ENCODE assay signal across 27 mouse cellular contexts in the genomic region with DNA sequence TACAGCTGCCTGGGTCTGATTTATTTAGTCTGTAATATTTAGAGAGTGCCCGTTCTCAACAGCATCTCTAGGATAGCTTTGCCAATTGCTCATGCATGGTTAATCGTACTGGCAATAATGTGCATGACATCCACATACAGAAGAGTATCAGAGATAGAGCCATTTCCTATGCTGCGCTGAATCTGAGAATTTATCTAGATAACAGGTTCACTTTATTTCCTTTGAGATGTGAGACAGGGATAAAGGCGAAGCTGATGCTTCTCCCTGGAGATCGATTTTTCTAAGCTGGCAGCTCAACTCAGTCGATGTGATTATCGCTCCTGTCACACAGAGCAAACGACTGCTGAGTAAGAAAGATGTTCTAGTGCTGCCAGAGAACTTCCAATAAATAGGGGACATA.
DNase-seq lines count a peak whose midpoint lies in the region; ATAC-seq lines count a peak whose summit lies in the region.
"Had no signal": no experiment of that assay in that cellular context is flagged by ENCODE, and none has a peak within 500 bp of the region (broad histone marks: within the 10 kb centered on the region; RNA-seq: fewer than 3 reads in every experiment).

No protein-coding gene starts in this region.

- no peaks in the 10 kb centered on the region for H3K9me3 ChIP-seq in forebrain, embryonic 14.5 days (replicated peaks; ENCODE audit: control insufficient read depth, low read length)
- H3K9me3 ChIP-seq in forebrain, embryonic 13.5 days (replicated peaks): no peaks in the 10 kb centered on the region
- no peaks in the 10 kb centered on the region for H3K9me3 ChIP-seq in midbrain, embryonic 14.5 days (ENCODE audit: control insufficient read depth, low read length)
- H3K9me3 ChIP-seq in midbrain, embryonic 10.5 days (replicated peaks): no peaks in the 10 kb centered on the region
- no peaks in the 10 kb centered on the region for H3K9me3 ChIP-seq in hindbrain, embryonic 16.5 days (ENCODE audit: control insufficient read depth, low read length)
- no peaks in the 10 kb centered on the region for H3K9me3 ChIP-seq in neural tube, embryonic 15.5 days (replicated peaks)
- H3K9me3 ChIP-seq: limb, embryonic 10.5 days; limb, embryonic 15.5 days; liver, embryonic 13.5 days had no signal

- no peaks in the 10 kb centered on the region for H3K27me3 ChIP-seq in forebrain, embryonic 14.5 days (replicated peaks; ENCODE audit: control insufficient read depth, insufficient read depth, low read length)
- H3K27me3 ChIP-seq in forebrain, embryonic 13.5 days: no peaks in the 10 kb centered on the region
- H3K27me3 ChIP-seq in midbrain, embryonic 14.5 days (ENCODE audit: control insufficient read depth, insufficient read depth, low read length): no peaks in the 10 kb centered on the region
- no peaks in the 10 kb centered on the region for H3K27me3 ChIP-seq in midbrain, embryonic 10.5 days (ENCODE audit: low read depth, poor library complexity, severe bottlenecking)
- H3K27me3 ChIP-seq in hindbrain, embryonic 16.5 days (replicated peaks; ENCODE audit: control insufficient read depth, insufficient read depth, low read length): no peaks in the 10 kb centered on the region
- H3K27me3 ChIP-seq in neural tube, embryonic 15.5 days (replicated peaks): no peaks in the 10 kb centered on the region
- H3K27me3 ChIP-seq: limb, embryonic 15.5 days; liver, embryonic 13.5 days; megakaryocyte, embryonic 14.5 days had no signal

- H3K9ac ChIP-seq in forebrain, embryonic 14.5 days (ENCODE audit: low read length): no peak overlapping the region
- no peak overlapping the region for H3K9ac ChIP-seq in forebrain, embryonic 13.5 days
- H3K9ac ChIP-seq in midbrain, embryonic 14.5 days (replicated peaks; ENCODE audit: low read length): no peak overlapping the region
- H3K9ac ChIP-seq in hindbrain, embryonic 16.5 days (ENCODE audit: low read depth, low read length): no peak overlapping the region
- no peak overlapping the region for H3K9ac ChIP-seq in neural tube, embryonic 15.5 days (replicated peaks)
- H3K9ac ChIP-seq: limb, embryonic 15.5 days; liver, embryonic 13.5 days had no signal

- DNase-seq in forebrain, embryonic 14.5 days (ENCODE audit: low spot score): peak; percentile 3
- peak; percentile 22 for DNase-seq in midbrain, embryonic 14.5 days
- no peak for DNase-seq in midbrain, embryonic 10.5 days (ENCODE audit: low spot score)
- DNase-seq in ovary, postnatal 36 days (ENCODE audit: low spot score): no peak
- DNase-seq in Muller cell, postnatal 12 days (ENCODE audit: inconsistent ontology term): no peak
- DNase-seq: adrenal gland, postnatal 25 days; cerebellum, adult 9-10 months; gastrocnemius, postnatal 14 days; heart, postnatal 14 days; kidney, adult 8-10 months; kidney, postnatal 4 days; layer of hippocampus, postnatal 36 days; liver, embryonic 13.5 days; lung, adult 18-20 months; lung, postnatal 4 days; right cerebral cortex, postnatal 4 days; thymus, postnatal 4 days had no signal

- ATAC-seq in forebrain, embryonic 14.5 days: no peak
- no peak for ATAC-seq in forebrain, embryonic 13.5 days
- ATAC-seq in midbrain, embryonic 14.5 days (ENCODE audit: low FRiP score, low TSS enrichment): no peak
- peak; percentile 84 for ATAC-seq in hindbrain, embryonic 16.5 days
- ATAC-seq in neural tube, embryonic 15.5 days (ENCODE audit: low FRiP score): peak; percentile 50; the same call in 1 of the 2 replicates
- ATAC-seq: intestine, embryonic 16.5 days; lung, postnatal 0 days had no signal

- H3K27ac ChIP-seq in forebrain, embryonic 14.5 days (ENCODE audit: low read depth, low read length): no peak overlapping the region
- H3K27ac ChIP-seq in forebrain, embryonic 13.5 days: no peak overlapping the region
- H3K27ac ChIP-seq in midbrain, embryonic 14.5 days (replicated peaks; ENCODE audit: low read depth, low read length): no peak overlapping the region
- no peak overlapping the region for H3K27ac ChIP-seq in midbrain, embryonic 10.5 days (replicated peaks)
- H3K27ac ChIP-seq in hindbrain, embryonic 16.5 days (ENCODE audit: low read depth, low read length): no peak overlapping the region
- H3K27ac ChIP-seq in neural tube, embryonic 15.5 days (replicated peaks): no peak overlapping the region
- H3K27ac ChIP-seq: kidney, postnatal 0 days; limb, embryonic 10.5 days; limb, embryonic 15.5 days; liver, embryonic 13.5 days had no signal

- 85% methylated on average over 8 of the region's 8 CpGs for WGBS in forebrain, embryonic 14.5 days
- 86% methylated on average over 8 of the region's 8 CpGs for WGBS in forebrain, embryonic 13.5 days
- 64% methylated on average over 8 of the region's 8 CpGs for WGBS in midbrain, embryonic 14.5 days
- 88% methylated on average over 8 of the region's 8 CpGs for WGBS in midbrain, embryonic 10.5 days
- 63% methylated on average over 8 of the region's 8 CpGs for WGBS in hindbrain, embryonic 16.5 days
- WGBS in neural tube, embryonic 15.5 days: 63% methylated on average over 8 of the region's 8 CpGs

- no peak overlapping the region for H3K4me2 ChIP-seq in forebrain, embryonic 14.5 days (ENCODE audit: low read length)
- H3K4me2 ChIP-seq in forebrain, embryonic 13.5 days: no peak overlapping the region
- H3K4me2 ChIP-seq in midbrain, embryonic 14.5 days (ENCODE audit: low read length): no peak overlapping the region
- H3K4me2 ChIP-seq in hindbrain, embryonic 16.5 days (ENCODE audit: low read length): no peak overlapping the region
- no peak overlapping the region for H3K4me2 ChIP-seq in neural tube, embryonic 15.5 days
- H3K4me2 ChIP-seq: limb, embryonic 15.5 days; liver, embryonic 13.5 days had no signal

- no peak overlapping the region for H3K4me3 ChIP-seq in forebrain, embryonic 14.5 days (ENCODE audit: low read depth, low read length)
- H3K4me3 ChIP-seq in forebrain, embryonic 13.5 days: no peak overlapping the region
- H3K4me3 ChIP-seq in midbrain, embryonic 14.5 days (replicated peaks; ENCODE audit: low read depth, low read length): no peak overlapping the region
- H3K4me3 ChIP-seq in midbrain, embryonic 10.5 days: no peak overlapping the region
- no peak overlapping the region for H3K4me3 ChIP-seq in hindbrain, embryonic 16.5 days (ENCODE audit: low read length)
- no peak overlapping the region for H3K4me3 ChIP-seq in neural tube, embryonic 15.5 days (replicated peaks)
- H3K4me3 ChIP-seq: erythroblast, embryonic 14.5 days; limb, embryonic 10.5 days; limb, embryonic 15.5 days; liver, embryonic 13.5 days; megakaryocyte, embryonic 14.5 days had no signal

- no peaks in the 10 kb centered on the region for H3K4me1 ChIP-seq in forebrain, embryonic 14.5 days (ENCODE audit: control insufficient read depth, insufficient read depth, low read length)
- H3K4me1 ChIP-seq in forebrain, embryonic 13.5 days: no peaks in the 10 kb centered on the region
- no peaks in the 10 kb centered on the region for H3K4me1 ChIP-seq in midbrain, embryonic 14.5 days (ENCODE audit: control insufficient read depth, insufficient read depth, low read length)
- H3K4me1 ChIP-seq in midbrain, embryonic 10.5 days: no peaks in the 10 kb centered on the region
- no peaks in the 10 kb centered on the region for H3K4me1 ChIP-seq in hindbrain, embryonic 16.5 days (ENCODE audit: control insufficient read depth, insufficient read depth, low read depth, low read length)
- H3K4me1 ChIP-seq in neural tube, embryonic 15.5 days: no peaks in the 10 kb centered on the region
- H3K4me1 ChIP-seq: limb, embryonic 10.5 days; limb, embryonic 15.5 days; liver, embryonic 13.5 days; megakaryocyte, embryonic 14.5 days had no signal

- H3K36me3 ChIP-seq in forebrain, embryonic 14.5 days (ENCODE audit: control insufficient read depth, insufficient read depth, low read length): no peaks in the 10 kb centered on the region
- no peaks in the 10 kb centered on the region for H3K36me3 ChIP-seq in forebrain, embryonic 13.5 days (ENCODE audit: poor library complexity, severe bottlenecking)
- no peaks in the 10 kb centered on the region for H3K36me3 ChIP-seq in midbrain, embryonic 14.5 days (ENCODE audit: control insufficient read depth, insufficient read depth, low read length)
- H3K36me3 ChIP-seq in midbrain, embryonic 10.5 days: no peaks in the 10 kb centered on the region
- no peaks in the 10 kb centered on the region for H3K36me3 ChIP-seq in hindbrain, embryonic 16.5 days (ENCODE audit: control insufficient read depth, insufficient read depth, low read length)
- no peaks in the 10 kb centered on the region for H3K36me3 ChIP-seq in neural tube, embryonic 15.5 days
- H3K36me3 ChIP-seq: limb, embryonic 10.5 days; limb, embryonic 15.5 days; liver, embryonic 13.5 days had no signal

Comparison
In these comparisons a context has a peak if more than half of its experiments do, and no peak if none do; other contexts are left out.
1. DNase-seq: peak in forebrain, embryonic 14.5 days (single experiment) and midbrain, embryonic 14.5 days (single experiment); none in midbrain, embryonic 10.5 days (single experiment), ovary, postnatal 36 days (single experiment) and Muller cell, postnatal 12 days (single experiment).
2. ATAC-seq: peak in hindbrain, embryonic 16.5 days (single experiment) and neural tube, embryonic 15.5 days (single experiment); none in forebrain, embryonic 14.5 days (single experiment), forebrain, embryonic 13.5 days (single experiment) and midbrain, embryonic 14.5 days (single experiment).